Mouse (Mus musculus): ENCODE measurements around the gene Cuedc2.
A peak's percentile ranks its signal among the peaks of the same experiment; 100 is the strongest.

Cuedc2 gene

GRCm38 (mm10) chr19:46338942-46339286, 412 bp upstream of the Cuedc2 start:
- no peak for DNase-seq

- no peak for DNase-seq
Measured at GRCm38 (mm10) chr19:46337719-46338330, 677 bp downstream of the Cuedc2 start.

GRCm38 (mm10) chr19:46333906-46334305, 4.6 kb downstream of the Cuedc2 start:
- peak; percentile 82 for DNase-seq

- DNase-seq, result peak; percentile 60
Measured at GRCm38 (mm10) chr19:46332721-46333339, 5.7 kb downstream of the Cuedc2 start.

- peak; percentile 51 for DNase-seq
Measured at GRCm38 (mm10) chr19:46331936-46332335, 6.6 kb downstream of the Cuedc2 start.

- DNase-seq, result peak; percentile 61
Measured at GRCm38 (mm10) chr19:46331326-46331725, 7.2 kb downstream of the Cuedc2 start.

- DNase-seq, result no peak
Measured at GRCm38 (mm10) chr19:46330696-46331095, 7.8 kb downstream of the Cuedc2 start.

- DNase-seq, result peak; percentile 87
Measured at GRCm38 (mm10) chr19:46329951-46330350, 8.6 kb downstream of the Cuedc2 start.

- DNase-seq, result no peak
Measured at GRCm38 (mm10) chr19:46329031-46329641, 9.4 kb downstream of the Cuedc2 start.

- DNase-seq, result peak; percentile 97
Measured at GRCm38 (mm10) chr19:46328081-46329030, 10.1 kb downstream of the Cuedc2 start, which contains the start of gene Fbxl15. Gene Fbxl15, plus strand, starts transcription at chr19:46328184.

- no peak for DNase-seq
Measured at GRCm38 (mm10) chr19:46327531-46328064, 10.9 kb downstream of the Cuedc2 start.

- peak; percentile 85 for DNase-seq
Measured at GRCm38 (mm10) chr19:46326756-46327305, 11.7 kb downstream of the Cuedc2 start, which contains the start of gene Psd. Gene Psd, minus strand, starts transcription at chr19:46327156.

GRCm38 (mm10) chr19:46326019-46326755, 12.3 kb downstream of the Cuedc2 start:
- DNase-seq, result peak; percentile 82

GRCm38 (mm10) chr19:46324918-46325317, 13.6 kb downstream of the Cuedc2 start:
- no peak for DNase-seq

- peak; percentile 62 for DNase-seq
Measured at GRCm38 (mm10) chr19:46324366-46324765, 14.1 kb downstream of the Cuedc2 start.

- DNase-seq, result peak; percentile 56
Measured at GRCm38 (mm10) chr19:46323716-46324115, 14.8 kb downstream of the Cuedc2 start.

GRCm38 (mm10) chr19:46322996-46323572, 15.4 kb downstream of the Cuedc2 start:
- DNase-seq, result peak; percentile 75

- peak; percentile 76 for DNase-seq
Measured at GRCm38 (mm10) chr19:46322144-46322995, 16.1 kb downstream of the Cuedc2 start.

GRCm38 (mm10) chr19:46321101-46321943, 17.2 kb downstream of the Cuedc2 start:
- DNase-seq, result peak; percentile 88

Measured in cerebellum, adult 11-12 months (tissue).